ENCODE assay signal across 9 mouse cellular contexts in the genomic region with DNA sequence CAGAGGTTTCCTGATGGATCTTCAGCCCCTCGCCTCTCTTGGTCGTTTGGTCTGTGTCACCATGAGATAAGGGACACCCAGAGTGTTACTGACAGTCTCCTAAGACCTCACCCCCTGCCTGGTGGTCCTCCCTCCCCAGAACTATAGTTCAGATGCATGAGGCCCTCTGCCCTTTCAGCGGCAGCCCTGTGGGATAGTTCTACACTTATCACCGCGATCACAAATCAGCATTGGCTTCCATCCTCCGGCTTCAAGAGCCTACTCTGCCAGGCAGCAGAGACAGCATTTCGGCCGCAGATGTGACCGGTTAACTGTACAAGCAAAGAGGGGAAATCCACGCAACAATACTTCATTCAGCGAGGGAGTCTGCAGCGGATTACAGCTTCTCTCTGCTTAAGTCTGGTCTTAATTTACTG.
DNase-seq lines count a peak whose midpoint lies in the region; ATAC-seq lines count a peak whose summit lies in the region.
"Had no signal": no experiment of that assay in that cellular context is flagged by ENCODE, and none has a peak within 500 bp of the region (broad histone marks: within the 10 kb centered on the region; RNA-seq: fewer than 3 reads in every experiment).

No protein-coding gene starts in this region.

- peak overlapping the region; percentile 42 for H3K4me2 ChIP-seq in kidney, embryonic 16.5 days (replicated peaks; ENCODE audit: low read depth, low read length)
- peak overlapping the region; percentile 42 for H3K4me2 ChIP-seq in forebrain, embryonic 13.5 days
- H3K4me2 ChIP-seq in liver, embryonic 11.5 days = peak overlapping the region; percentile 59
- peak overlapping the region; percentile 42 for H3K4me2 ChIP-seq in neural tube, embryonic 14.5 days (ENCODE audit: low read depth, low read length)

- ATAC-seq in kidney, embryonic 16.5 days (ENCODE audit: low FRiP score, low TSS enrichment) = no peak
- ATAC-seq in forebrain, embryonic 13.5 days = peak; percentile 13; the same call in 1 of the 2 replicates
- peak; percentile 85 for ATAC-seq in liver, embryonic 11.5 days (replicated peaks; ENCODE audit: low FRiP score)
- ATAC-seq in neural tube, embryonic 14.5 days (ENCODE audit: low read depth) = no peak
- no peak for ATAC-seq in activated CD4-positive, CD25-positive, alpha-beta regulatory T cell, adult 4 months

- 32% methylated on average over 12 of the region's 12 CpGs for WGBS in kidney, embryonic 16.5 days
- 8% methylated on average over 12 of the region's 12 CpGs for WGBS in forebrain, embryonic 13.5 days
- 11% methylated on average over 12 of the region's 12 CpGs for WGBS in liver, embryonic 11.5 days
- WGBS in neural tube, embryonic 14.5 days = 12% methylated on average over 12 of the region's 12 CpGs

- H3K4me3 ChIP-seq in kidney, embryonic 16.5 days (ENCODE audit: low read length) = no peak overlapping the region
- no peak overlapping the region for H3K4me3 ChIP-seq in forebrain, embryonic 13.5 days
- no peak overlapping the region for H3K4me3 ChIP-seq in liver, embryonic 11.5 days (ENCODE audit: low read depth, low read length)
- H3K4me3 ChIP-seq in neural tube, embryonic 14.5 days (ENCODE audit: low read depth, low read length) = no peak overlapping the region
- H3K4me3 ChIP-seq: megakaryocyte, embryonic 14.5 days had no signal

- H3K4me1 ChIP-seq in kidney, embryonic 16.5 days (ENCODE audit: insufficient read depth, low read length) = peaks cover 17% of the 10 kb centered on the region
- H3K4me1 ChIP-seq in forebrain, embryonic 13.5 days = peaks cover 12% of the 10 kb centered on the region
- H3K4me1 ChIP-seq in liver, embryonic 11.5 days (replicated peaks; ENCODE audit: control insufficient read depth, insufficient read depth, low read length) = peaks cover 5% of the 10 kb centered on the region; the same call in 1 of the 2 replicates
- H3K4me1 ChIP-seq in neural tube, embryonic 14.5 days (ENCODE audit: control insufficient read depth, insufficient read depth, low read length) = peaks cover 3% of the 10 kb centered on the region; the same call in 1 of the 2 replicates
- H3K4me1 ChIP-seq: megakaryocyte, embryonic 14.5 days had no signal

- no peak for DNase-seq in kidney, adult 9 months
- DNase-seq in liver, embryonic 11.5 days (ENCODE audit: low spot score) = peak; percentile 49
- DNase-seq in gastrocnemius, postnatal 25 days = no peak
- no peak for DNase-seq in urinary bladder, postnatal 14 days (ENCODE audit: low spot score)

- 0 out of 2 replicates have a peak overlapping the region, but pooled peaks have one; percentile 44 for H3K9ac ChIP-seq in kidney, embryonic 16.5 days (replicated peaks; ENCODE audit: low read length)
- 0 out of 2 replicates have a peak overlapping the region, but pooled peaks have one; percentile 26 for H3K9ac ChIP-seq in forebrain, embryonic 13.5 days
- no peak overlapping the region for H3K9ac ChIP-seq in liver, embryonic 11.5 days (ENCODE audit: low read depth, low read length)
- 0 out of 2 replicates have a peak overlapping the region, but pooled peaks have one; percentile 11 for H3K9ac ChIP-seq in neural tube, embryonic 14.5 days (replicated peaks; ENCODE audit: low read depth, low read length)

- H3K36me3 ChIP-seq in kidney, embryonic 16.5 days (ENCODE audit: insufficient read depth, low read length) = no peaks in the 10 kb centered on the region
- H3K36me3 ChIP-seq in forebrain, embryonic 13.5 days (ENCODE audit: poor library complexity, severe bottlenecking) = no peaks in the 10 kb centered on the region
- no peaks in the 10 kb centered on the region for H3K36me3 ChIP-seq in liver, embryonic 11.5 days (ENCODE audit: control insufficient read depth, insufficient read depth, low read length)
- no peaks in the 10 kb centered on the region for H3K36me3 ChIP-seq in neural tube, embryonic 14.5 days (ENCODE audit: control insufficient read depth, insufficient read depth, low read length)

- H3K27me3 ChIP-seq in kidney, embryonic 16.5 days (ENCODE audit: insufficient read depth, low read length) = no peaks in the 10 kb centered on the region
- H3K27me3 ChIP-seq in forebrain, embryonic 13.5 days = 0 out of 2 replicates have a peak, but pooled peaks cover 3% of the 10 kb centered on the region
- no peaks in the 10 kb centered on the region for H3K27me3 ChIP-seq in liver, embryonic 11.5 days (replicated peaks; ENCODE audit: control insufficient read depth, insufficient read depth, low read length)
- no peaks in the 10 kb centered on the region for H3K27me3 ChIP-seq in neural tube, embryonic 14.5 days (ENCODE audit: control insufficient read depth, insufficient read depth, low read length)
- H3K27me3 ChIP-seq: megakaryocyte, embryonic 14.5 days had no signal

- H3K9me3 ChIP-seq in kidney, embryonic 16.5 days (ENCODE audit: low read length) = no peaks in the 10 kb centered on the region
- H3K9me3 ChIP-seq in forebrain, embryonic 13.5 days (replicated peaks) = no peaks in the 10 kb centered on the region
- H3K9me3 ChIP-seq in liver, embryonic 11.5 days (ENCODE audit: control insufficient read depth, low read length) = no peaks in the 10 kb centered on the region
- H3K9me3 ChIP-seq in neural tube, embryonic 14.5 days (ENCODE audit: control insufficient read depth, low read length) = no peaks in the 10 kb centered on the region

- H3K27ac ChIP-seq in kidney, embryonic 16.5 days (ENCODE audit: low read length) = no peak overlapping the region
- H3K27ac ChIP-seq in forebrain, embryonic 13.5 days = no peak overlapping the region
- no peak overlapping the region for H3K27ac ChIP-seq in liver, embryonic 11.5 days (ENCODE audit: low read depth, low read length)
- H3K27ac ChIP-seq in neural tube, embryonic 14.5 days (ENCODE audit: low read depth, low read length) = no peak overlapping the region

Comparison
In these comparisons a context has a peak if more than half of its experiments do, and no peak if none do; other contexts are left out.
1. ATAC-seq: peak in forebrain, embryonic 13.5 days (single experiment) and liver, embryonic 11.5 days (single experiment); none in kidney, embryonic 16.5 days (single experiment), neural tube, embryonic 14.5 days (single experiment) and activated CD4-positive, CD25-positive, alpha-beta regulatory T cell, adult 4 months (single experiment).
2. Peak in every context shown above with its lines, with median percentiles within 50 percentile points of each other: H3K4me2 ChIP-seq.